Mouse (Mus musculus) midbrain, embryonic 14.5 days (tissue): ENCODE data around the gene Mmp24. TPM values are rescaled to one million over a fixed set of nuclear protein-coding genes. Genes with fewer than 3 reads are reported as not detected.

Experiments used
- ATAC-seq: fragments of 200-750 bp; cut with Nextera tagmentation; 2 replicates; pipeline ENCODE4 v1.8.0; 2017; ENCODE audit warnings: moderate number of reproducible peaks, moderate library complexity; ENCODE audit not compliant: low FRiP score, low TSS enrichment
- DNase-seq: peaks from one replicate; pipeline ENCODE4 v3.0.0-alpha.2; 2015
- H3K27ac ChIP-seq: fragments of 300-500 bp; sonication (generic); replicated peaks from 2 replicates; pipeline ENCODE4 v1.5.1; 2014; ENCODE audit warnings: mild to moderate bottlenecking, low read depth, low read length, moderate library complexity
- H3K27me3 ChIP-seq: fragments of 300-500 bp; sonication (generic); 2 replicates; pipeline ENCODE4 v1.6.1; 2014; ENCODE audit warnings: low read length, control low read depth, mixed read lengths; ENCODE audit not compliant: control insufficient read depth, insufficient read depth
- H3K36me3 ChIP-seq: fragments of 300-500 bp; sonication (generic); 2 replicates; pipeline ENCODE4 v1.6.1; 2014; ENCODE audit warnings: low read length, control low read depth; ENCODE audit not compliant: control insufficient read depth, insufficient read depth
- H3K4me1 ChIP-seq: fragments of 300-500 bp; sonication (generic); 2 replicates; pipeline ENCODE4 v1.6.1; 2014; ENCODE audit warnings: mild to moderate bottlenecking, antibody characterized with exemption, low read length, control low read depth; ENCODE audit not compliant: control insufficient read depth, insufficient read depth
- H3K4me2 ChIP-seq: fragments of 300-500 bp; sonication (generic); 2 replicates; pipeline ENCODE4 v1.6.1; 2014; ENCODE audit warnings: mild to moderate bottlenecking, low read length, moderate library complexity
- H3K4me3 ChIP-seq: fragments of 300-500 bp; sonication (generic); replicated peaks from 2 replicates; pipeline ENCODE4 v1.5.1; 2014; ENCODE audit warnings: low read depth, low read length
- H3K9ac ChIP-seq: fragments of 300-500 bp; sonication (generic); replicated peaks from 2 replicates; pipeline ENCODE4 v1.6.1; 2014; ENCODE audit warnings: mild to moderate bottlenecking, low read length, moderate library complexity
- H3K9me3 ChIP-seq: fragments of 300-500 bp; sonication (generic); 2 replicates; pipeline ENCODE4 v1.6.1; 2016; ENCODE audit warnings: low read length, control low read depth, mixed read lengths; ENCODE audit not compliant: control insufficient read depth
- WGBS: fragments of 180-500 bp; shearing (Covaris S2); extraction: QIAGEN DNeasy Blood & Tissue Kit; methylation state at CpG from one replicate; pipeline ENCODE4 v1.1.7; 2014; 5-methylcytosine and 5-hydroxymethylcytosine counted together
- polyA plus RNA-seq: library from polyadenylated mRNA; unstranded; fragments of >200 nt; fragmentation: Nextera tagmentation; extraction: Ambion mirVana; gene quantifications from 2 replicates; pipeline ENCODE4 v1.2.1, GENCODE M21; 2014

The Mmp24 gene
- polyA plus RNA-seq, 1 experiment from 2014 or later = 17.7 TPM

GRCm38 (mm10) chr2:155846930-155847329 is 71.8 kb downstream of the Mmp24 start:
- no peak overlapping the region for H3K27ac ChIP-seq
- H3K4me3 ChIP-seq = no peak overlapping the region
- no peak for DNase-seq
- H3K4me2 ChIP-seq = no peak overlapping the region
- no peaks in the 10 kb centered on the region for H3K9me3 ChIP-seq
- ATAC-seq = no peak
- 92% methylated on average over 8 of the region's 8 CpGs for WGBS
- H3K36me3 ChIP-seq = peaks cover 56% of the 10 kb centered on the region
- H3K4me1 ChIP-seq = no peaks in the 10 kb centered on the region
- no peak overlapping the region for H3K9ac ChIP-seq
- no peaks in the 10 kb centered on the region for H3K27me3 ChIP-seq

- DNase-seq (peak; percentile 86), ATAC-seq (no peak)
- Histone ChIP-seq H3K36me3 (peaks cover 62% of the 10 kb centered on the region), H3K9ac (no peak overlapping the region), H3K27ac (no peak overlapping the region), H3K9me3 (no peaks in the 10 kb centered on the region), H3K4me3 (no peak overlapping the region), H3K4me1 (no peaks in the 10 kb centered on the region), H3K27me3 (no peaks in the 10 kb centered on the region), H3K4me2 (no peak overlapping the region)
- 28% methylated on average over 6 of the region's 6 CpGs for WGBS
Observed at GRCm38 (mm10) chr2:155848291-155848690, 73.1 kb downstream of the Mmp24 start.

- ATAC-seq = no peak
Observed at GRCm38 (mm10) chr2:155849464-155849863, 74.3 kb downstream of the Mmp24 start.

GRCm38 (mm10) chr2:155850120-155850519 is 75.0 kb downstream of the Mmp24 start:
- H3K36me3 ChIP-seq = peaks cover 66% of the 10 kb centered on the region
- no peak for ATAC-seq
- WGBS = 87% methylated on average over 7 of the region's 7 CpGs

More at GRCm38 (mm10) chr2:155849464-155849863, 74.3 kb downstream of the Mmp24 start:
- Histone ChIP-seq H3K4me3 (no peak overlapping the region), H3K27me3 (no peaks in the 10 kb centered on the region), H3K27ac (no peak overlapping the region), H3K9me3 (no peaks in the 10 kb centered on the region), H3K36me3 (peaks cover 71% of the 10 kb centered on the region), H3K4me2 (no peak overlapping the region), H3K9ac (no peak overlapping the region), H3K4me1 (no peaks in the 10 kb centered on the region)
- WGBS = 76% methylated on average over 7 of the region's 7 CpGs
- DNase-seq = no peak

GRCm38 (mm10) chr2:155852536-155852935 is 77.4 kb downstream of the Mmp24 start:
- H3K9ac ChIP-seq = no peak overlapping the region
- H3K4me2 ChIP-seq = no peak overlapping the region
- ATAC-seq (no peak), DNase-seq (no peak)
- no peak overlapping the region for H3K27ac ChIP-seq
- H3K9me3 ChIP-seq = no peaks in the 10 kb centered on the region
- WGBS = 93% methylated on average over 5 of the region's 5 CpGs
- H3K36me3 ChIP-seq = peaks cover 45% of the 10 kb centered on the region
- H3K4me1 ChIP-seq = no peaks in the 10 kb centered on the region
- no peaks in the 10 kb centered on the region for H3K27me3 ChIP-seq
- H3K4me3 ChIP-seq = no peak overlapping the region

More at GRCm38 (mm10) chr2:155850120-155850519, 75.0 kb downstream of the Mmp24 start:
- no peak overlapping the region for H3K4me3 ChIP-seq
- no peak overlapping the region for H3K27ac ChIP-seq
- no peaks in the 10 kb centered on the region for H3K9me3 ChIP-seq
- no peak overlapping the region for H3K9ac ChIP-seq
- H3K4me1 ChIP-seq = no peaks in the 10 kb centered on the region
- H3K4me2 ChIP-seq = no peak overlapping the region
- H3K27me3 ChIP-seq = no peaks in the 10 kb centered on the region
- no peak for DNase-seq

GRCm38 (mm10) chr2:155860102-155860501 is 85.0 kb downstream of the Mmp24 start:
- DNase-seq = no peak
- Histone ChIP-seq H3K9me3 (no peaks in the 10 kb centered on the region), H3K36me3 (0 out of 2 replicates have a peak, but pooled peaks cover 5% of the 10 kb centered on the region), H3K4me1 (peaks cover 8% of the 10 kb centered on the region; the same call in 1 of the 2 replicates), H3K27ac (no peak overlapping the region), H3K9ac (no peak overlapping the region), H3K4me3 (no peak overlapping the region), H3K4me2 (no peak overlapping the region), H3K27me3 (no peaks in the 10 kb centered on the region)
- 84% methylated on average over 7 of the region's 7 CpGs for WGBS
- no peak for ATAC-seq

- WGBS = 92% methylated on average over 6 of the region's 6 CpGs
- peaks cover 8% of the 10 kb centered on the region; the same call in 1 of the 2 replicates for H3K4me1 ChIP-seq
- DNase-seq (no peak), ATAC-seq (no peak)
- no peak overlapping the region for H3K4me3 ChIP-seq
- H3K9me3 ChIP-seq = no peaks in the 10 kb centered on the region
- no peak overlapping the region for H3K4me2 ChIP-seq
- 0 out of 2 replicates have a peak, but pooled peaks cover 3% of the 10 kb centered on the region for H3K36me3 ChIP-seq
- H3K27ac ChIP-seq = no peak overlapping the region
- H3K27me3 ChIP-seq = no peaks in the 10 kb centered on the region
- no peak overlapping the region for H3K9ac ChIP-seq
Observed at GRCm38 (mm10) chr2:155861581-155861980, 86.4 kb downstream of the Mmp24 start.

GRCm38 (mm10) chr2:155862573-155863300 is 87.6 kb downstream of the Mmp24 start:
- H3K9me3 ChIP-seq = no peaks in the 10 kb centered on the region
- WGBS = 62% methylated on average over 13 of the region's 13 CpGs
- peak overlapping the region; percentile 32 for H3K27ac ChIP-seq
- H3K9ac ChIP-seq = no peak overlapping the region
- no peak overlapping the region for H3K4me3 ChIP-seq
- 0 out of 2 replicates have a peak, but pooled peaks cover under 1% of the 10 kb centered on the region for H3K36me3 ChIP-seq
- H3K27me3 ChIP-seq = no peaks in the 10 kb centered on the region
- DNase-seq = peak; percentile 81
- H3K4me1 ChIP-seq = peaks cover 8% of the 10 kb centered on the region; the same call in 1 of the 2 replicates
- peak; percentile 91 for ATAC-seq
- H3K4me2 ChIP-seq = peak overlapping the region; percentile 40
